Mouse (Mus musculus): ENCODE results near the gene Atp8b3. TPM values are rescaled to one million over a fixed set of nuclear protein-coding genes. Genes with fewer than 3 reads are reported as not detected.

Atp8b3 gene
- polyA plus RNA-seq, 1 experiment, result not detected

DNA sequence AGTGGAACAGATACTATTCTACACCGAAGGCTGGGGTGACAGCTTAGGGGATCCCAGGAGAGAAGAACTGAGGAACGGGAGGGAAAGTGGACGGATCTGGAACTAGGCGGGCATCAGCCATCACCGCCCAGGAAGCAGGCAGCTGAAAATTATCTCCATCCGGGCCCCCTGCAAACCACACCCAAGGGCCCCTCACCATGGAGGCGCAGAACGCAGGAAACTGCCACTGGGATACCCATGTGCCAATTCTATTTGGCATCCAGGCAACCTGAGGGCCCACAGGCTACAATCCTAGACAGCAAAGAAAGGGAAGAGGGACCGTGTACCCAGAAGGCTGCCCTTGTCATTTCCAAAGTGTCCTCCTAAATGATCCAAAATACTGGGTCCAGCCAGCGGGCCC is 31.5 kb upstream of the Atp8b3 start:
- H3K27ac ChIP-seq (ENCODE audit: insufficient read depth, low read depth, low read length), result peak overlapping the region; percentile 4; the same call in 1 of the 2 replicates
- peak overlapping the region; percentile 61 for H3K4me3 ChIP-seq (ENCODE audit: insufficient read depth, low read length)
- TF ChIP-seq CTCF (IDR thresholded peaks at IDR 0.05; ENCODE audit: low read depth, low read length) (no peak), POLR2A (IDR thresholded peaks at IDR 0.05; ENCODE audit: borderline replicate concordance, low read depth, low read length) (no peak)
- peaks cover 27% of the 10 kb centered on the region for H3K4me1 ChIP-seq (ENCODE audit: control insufficient read depth, insufficient read depth, low read length)

GRCm38 (mm10) chr10:80569664-80570066 is 30.7 kb upstream of the Atp8b3 start:
- Histone ChIP-seq H3K4me1 (ENCODE audit: control insufficient read depth, insufficient read depth, low read length) (peaks cover 23% of the 10 kb centered on the region), H3K4me3 (ENCODE audit: insufficient read depth, low read length) (peak overlapping the region; percentile 61), H3K27ac (ENCODE audit: insufficient read depth, low read depth, low read length) (peak overlapping the region; percentile 4)
- TF ChIP-seq POLR2A (IDR thresholded peaks at IDR 0.05; ENCODE audit: borderline replicate concordance, low read depth, low read length), result no peak
- TF ChIP-seq CTCF (IDR thresholded peaks at IDR 0.05; ENCODE audit: low read depth, low read length), result no peak

- H3K27ac ChIP-seq (ENCODE audit: insufficient read depth, low read depth, low read length), result no peak overlapping the region
- TF ChIP-seq POLR2A (IDR thresholded peaks at IDR 0.05; ENCODE audit: borderline replicate concordance, low read depth, low read length), result no peak
- TF ChIP-seq CTCF (IDR thresholded peaks at IDR 0.05; ENCODE audit: low read depth, low read length), result no peak
- no peak overlapping the region for H3K4me3 ChIP-seq (ENCODE audit: insufficient read depth, low read length)
- H3K4me1 ChIP-seq (ENCODE audit: control insufficient read depth, insufficient read depth, low read length), result peaks cover 23% of the 10 kb centered on the region
Measured at GRCm38 (mm10) chr10:80568876-80569275, 30.0 kb upstream of the Atp8b3 start.

- TF ChIP-seq CTCF (IDR thresholded peaks at IDR 0.05; ENCODE audit: low read depth, low read length) (peak; percentile 85), POLR2A (IDR thresholded peaks at IDR 0.05; ENCODE audit: borderline replicate concordance, low read depth, low read length) (no peak)
- H3K4me1 ChIP-seq (ENCODE audit: control insufficient read depth, insufficient read depth, low read length), result peaks cover 24% of the 10 kb centered on the region
- no peak overlapping the region for H3K4me3 ChIP-seq (ENCODE audit: insufficient read depth, low read length)
- H3K27ac ChIP-seq (ENCODE audit: insufficient read depth, low read depth, low read length), result no peak overlapping the region
Measured at GRCm38 (mm10) chr10:80566375-80567092, 27.6 kb upstream of the Atp8b3 start.

- H3K4me1 ChIP-seq (ENCODE audit: control insufficient read depth, insufficient read depth, low read length), result peaks cover 28% of the 10 kb centered on the region
- peak within 1 kb of the TSS; percentile 100 for H3K4me3 ChIP-seq (ENCODE audit: insufficient read depth, low read length)
Measured at GRCm38 (mm10) chr10:80561116-80561944, 22.4 kb upstream of the Atp8b3 start, which contains the start of gene Rexo1. Rexo1 (minus strand) TSS chr10:80561560.

DNA sequence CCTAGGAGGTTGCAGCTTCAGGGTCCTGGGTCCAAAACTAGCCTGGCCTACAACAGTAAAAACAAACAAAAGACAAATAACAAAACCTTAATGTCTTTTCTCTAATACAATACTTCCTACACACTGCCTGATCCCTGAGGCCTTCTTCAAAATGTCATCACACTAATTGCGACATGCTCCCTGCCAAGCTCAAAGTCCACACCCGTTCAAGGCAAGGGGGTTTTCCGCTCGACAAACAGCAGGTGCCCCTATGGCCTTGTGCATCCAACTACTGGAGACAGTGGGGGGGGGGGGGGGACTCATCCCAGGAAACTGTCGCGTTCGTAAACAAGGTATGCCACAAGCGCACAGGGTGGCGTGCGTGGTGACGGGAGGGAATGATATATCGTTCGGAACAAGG is 21.7 kb upstream of the Atp8b3 start:
- Histone ChIP-seq H3K4me1 (ENCODE audit: control insufficient read depth, insufficient read depth, low read length) (peaks cover 28% of the 10 kb centered on the region), H3K27ac (ENCODE audit: insufficient read depth, low read depth, low read length) (peak overlapping the region; percentile 46), H3K4me3 (ENCODE audit: insufficient read depth, low read length) (peak overlapping the region; percentile 100)
- no peak for TF ChIP-seq CTCF (IDR thresholded peaks at IDR 0.05; ENCODE audit: low read depth, low read length)
- TF ChIP-seq POLR2A (IDR thresholded peaks at IDR 0.05; ENCODE audit: borderline replicate concordance, low read depth, low read length), result no peak

More at GRCm38 (mm10) chr10:80561116-80561944, 22.4 kb upstream of the Atp8b3 start, which contains the start of gene Rexo1:
- TF ChIP-seq POLR2A (IDR thresholded peaks at IDR 0.05; ENCODE audit: borderline replicate concordance, low read depth, low read length) (peak; percentile 28; the same call in 1 of the 2 replicates), CTCF (IDR thresholded peaks at IDR 0.05; ENCODE audit: low read depth, low read length) (peak; percentile 79)
- H3K27ac ChIP-seq (ENCODE audit: insufficient read depth, low read depth, low read length), result peak within 1 kb of the TSS; percentile 86

DNA sequence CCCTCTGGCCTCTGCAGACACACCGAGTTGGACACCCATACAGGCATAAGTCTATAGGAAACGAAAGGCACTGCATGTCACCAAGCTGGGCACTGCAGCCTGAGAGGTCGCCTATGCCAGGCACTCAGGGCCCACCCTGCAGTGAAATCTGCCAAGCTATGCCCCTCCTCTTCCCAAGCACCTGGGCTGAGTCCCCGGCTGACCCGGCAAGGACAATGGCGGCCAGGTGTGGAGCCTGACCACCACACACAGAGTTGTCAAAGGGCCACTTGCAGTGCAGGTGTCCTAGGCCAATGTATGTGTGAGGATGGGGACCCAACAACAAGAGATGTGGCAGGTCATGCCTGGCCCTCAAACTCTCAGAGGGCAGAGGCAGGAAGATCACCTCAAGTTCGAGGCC is 20.5 kb upstream of the Atp8b3 start:
- H3K27ac ChIP-seq (ENCODE audit: insufficient read depth, low read depth, low read length), result no peak overlapping the region
- no peak for TF ChIP-seq POLR2A (IDR thresholded peaks at IDR 0.05; ENCODE audit: borderline replicate concordance, low read depth, low read length)
- no peak for TF ChIP-seq CTCF (IDR thresholded peaks at IDR 0.05; ENCODE audit: low read depth, low read length)
- peaks cover 28% of the 10 kb centered on the region for H3K4me1 ChIP-seq (ENCODE audit: control insufficient read depth, insufficient read depth, low read length)

DNA sequence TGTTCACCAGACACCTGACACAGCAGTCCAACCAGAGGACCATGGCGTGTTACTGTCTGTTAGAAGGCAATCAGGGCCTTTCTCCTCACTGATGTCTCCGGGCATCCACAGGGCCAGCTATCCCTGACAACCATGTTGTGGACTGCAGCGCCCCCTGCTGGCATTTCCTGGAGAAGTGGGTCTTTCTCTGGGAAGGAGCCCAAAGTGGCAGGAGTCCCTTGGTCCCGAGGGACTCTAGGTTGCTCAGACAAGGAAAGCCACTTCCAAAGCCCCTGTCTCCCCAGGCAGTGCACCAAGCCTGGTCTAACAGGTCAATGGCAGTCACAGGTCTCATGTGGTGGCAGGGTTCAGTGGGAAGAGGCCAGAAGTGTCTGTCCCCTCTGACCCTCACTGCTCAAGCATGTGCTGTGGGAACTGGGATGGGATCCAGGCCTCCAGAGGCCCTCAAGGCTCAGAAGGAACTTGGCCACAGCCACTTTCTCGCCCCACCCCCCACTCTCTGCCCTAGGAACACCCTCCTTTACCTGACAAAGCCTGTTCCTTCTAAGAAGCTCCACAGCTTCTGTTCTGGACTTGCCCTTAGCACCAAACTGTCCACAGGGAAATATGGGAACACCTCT is 18.5 kb upstream of the Atp8b3 start:
- TF ChIP-seq CTCF (IDR thresholded peaks at IDR 0.05; ENCODE audit: low read depth, low read length), result peak; percentile 80
- TF ChIP-seq POLR2A (IDR thresholded peaks at IDR 0.05; ENCODE audit: borderline replicate concordance, low read depth, low read length), result no peak
- peaks cover 27% of the 10 kb centered on the region for H3K4me1 ChIP-seq (ENCODE audit: control insufficient read depth, insufficient read depth, low read length)
- H3K4me3 ChIP-seq (ENCODE audit: insufficient read depth, low read length), result no peak overlapping the region
- no peak overlapping the region for H3K27ac ChIP-seq (ENCODE audit: insufficient read depth, low read depth, low read length)

More for the DNA sequence above, 20.5 kb upstream of the Atp8b3 start:
- peak overlapping the region; percentile 11; the same call in 1 of the 2 replicates for H3K4me3 ChIP-seq (ENCODE audit: insufficient read depth, low read length)

DNA sequence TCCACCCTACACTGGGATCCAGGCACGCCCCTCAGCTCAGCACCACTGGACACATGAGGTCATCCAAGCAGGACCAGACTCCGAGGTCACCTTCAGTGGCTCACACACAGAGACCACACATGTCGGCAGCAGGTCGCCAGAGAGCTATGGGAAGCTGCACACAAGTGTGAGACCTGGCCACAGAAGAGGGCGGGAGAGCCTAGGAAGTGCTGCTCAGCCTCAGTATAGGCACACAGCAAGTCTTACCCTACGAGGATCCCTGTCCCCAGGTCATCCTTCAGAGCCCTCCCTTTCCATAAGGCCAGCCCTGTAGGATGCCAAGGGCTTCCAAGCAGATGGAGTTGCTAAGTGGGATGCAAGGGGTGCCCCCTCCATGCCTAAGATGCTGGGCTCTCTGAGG is 15.1 kb upstream of the Atp8b3 start:
- no peak overlapping the region for H3K4me3 ChIP-seq (ENCODE audit: insufficient read depth, low read length)
- H3K27ac ChIP-seq (ENCODE audit: insufficient read depth, low read depth, low read length), result no peak overlapping the region
- TF ChIP-seq CTCF (IDR thresholded peaks at IDR 0.05; ENCODE audit: low read depth, low read length) (no peak), POLR2A (IDR thresholded peaks at IDR 0.05; ENCODE audit: borderline replicate concordance, low read depth, low read length) (no peak)
- H3K4me1 ChIP-seq (ENCODE audit: control insufficient read depth, insufficient read depth, low read length), result peaks cover 15% of the 10 kb centered on the region
